Mouse (Mus musculus) forebrain, embryonic 10.5 days (tissue): ENCODE measurements around the gene Snw1. TPM values are rescaled to one million over a fixed set of nuclear protein-coding genes. Genes with fewer than 3 reads are reported as not detected.

Source experiments
- DNase-seq: peaks from one replicate; pipeline ENCODE4 v3.0.0-alpha.2; 2017; ENCODE audit warnings: low spot score; ENCODE audit errors: extremely low spot score
- H3K27ac ChIP-seq: fragments of 300-500 bp; sonication (generic); 2 replicates; pipeline ENCODE4 v1.5.1; 2016; ENCODE audit warnings: mild to moderate bottlenecking
- H3K27me3 ChIP-seq: fragments of 300-500 bp; sonication (generic); 2 replicates; pipeline ENCODE4 v1.6.1; 2016; ENCODE audit warnings: mild to moderate bottlenecking; ENCODE audit not compliant: poor library complexity, severe bottlenecking
- H3K36me3 ChIP-seq: fragments of 300-500 bp; sonication (generic); replicated peaks from 2 replicates; pipeline ENCODE4 v1.6.1; 2016; ENCODE audit warnings: mild to moderate bottlenecking, moderate library complexity
- H3K4me1 ChIP-seq: fragments of 300-500 bp; sonication (generic); 2 replicates; pipeline ENCODE4 v1.6.1; 2016
- H3K4me3 ChIP-seq: fragments of 300-500 bp; sonication (generic); 2 replicates; pipeline ENCODE4 v1.5.1; 2016; ENCODE audit warnings: mild to moderate bottlenecking, moderate library complexity
- H3K9me3 ChIP-seq: fragments of 300-500 bp; sonication (generic); 2 replicates; pipeline ENCODE4 v1.6.1; 2016; ENCODE audit warnings: mild to moderate bottlenecking, moderate library complexity
- WGBS: fragments of 180-500 bp; shearing (Covaris S2); methylation state at CpG from one replicate; pipeline ENCODE4 v1.1.7; 2016; 5-methylcytosine and 5-hydroxymethylcytosine counted together
- microRNA-seq: library from miRNA; unstranded; fragments of <30 nt; microRNA quantifications from one replicate; pipeline ENCODE4, GENCODE M21; 2017
- polyA plus RNA-seq: library from polyadenylated mRNA; unstranded; fragments of >200 nt; fragmentation: Nextera tagmentation; extraction: Ambion mirVana; gene quantifications from 2 replicates; pipeline ENCODE4 v1.2.1, GENCODE M21; 2016

Snw1 gene
- polyA plus RNA-seq, 1 experiment from 2014 or later: 167 TPM

GRCm38 (mm10) chr12:87415358-87415757 lies 56.7 kb downstream of the Snw1 start:
- WGBS: 84% methylated on average over 4 of the region's 4 CpGs
- no peaks in the 10 kb centered on the region for H3K27me3 ChIP-seq

GRCm38 (mm10) chr12:87413179-87413790 lies 58.8 kb downstream of the Snw1 start:
- Histone ChIP-seq H3K27ac (no peak overlapping the region), H3K4me1 (peaks cover 8% of the 10 kb centered on the region), H3K36me3 (no peaks in the 10 kb centered on the region), H3K9me3 (no peaks in the 10 kb centered on the region), H3K4me3 (no peak overlapping the region), H3K27me3 (no peaks in the 10 kb centered on the region)
- 27% methylated on average over 4 of the region's 4 CpGs for WGBS
- peak; percentile 61 for DNase-seq

More at GRCm38 (mm10) chr12:87415358-87415757, 56.7 kb downstream of the Snw1 start:
- H3K4me1 ChIP-seq: peaks cover 21% of the 10 kb centered on the region
- no peak overlapping the region for H3K4me3 ChIP-seq
- H3K36me3 ChIP-seq: no peaks in the 10 kb centered on the region
- DNase-seq: no peak
- no peaks in the 10 kb centered on the region for H3K9me3 ChIP-seq
- H3K27ac ChIP-seq: no peak overlapping the region

GRCm38 (mm10) chr12:87410999-87411398 lies 61.1 kb downstream of the Snw1 start:
- no peak overlapping the region for H3K4me3 ChIP-seq
- 56% methylated on average over 7 of the region's 7 CpGs for WGBS
- no peaks in the 10 kb centered on the region for H3K9me3 ChIP-seq
- DNase-seq: no peak
- no peaks in the 10 kb centered on the region for H3K36me3 ChIP-seq
- no peak overlapping the region for H3K27ac ChIP-seq
- no peaks in the 10 kb centered on the region for H3K27me3 ChIP-seq
- peaks cover 15% of the 10 kb centered on the region for H3K4me1 ChIP-seq

- 90% methylated on average over 4 of the region's 4 CpGs for WGBS
- Histone ChIP-seq H3K27me3 (no peaks in the 10 kb centered on the region), H3K4me1 (peaks cover 15% of the 10 kb centered on the region), H3K4me3 (no peak overlapping the region), H3K27ac (no peak overlapping the region), H3K36me3 (no peaks in the 10 kb centered on the region), H3K9me3 (no peaks in the 10 kb centered on the region)
- DNase-seq: no peak
These were observed 63.0 kb downstream of the Snw1 start for GRCm38 (mm10) chr12:87409123-87409522.

- H3K4me1 ChIP-seq: peaks cover 15% of the 10 kb centered on the region
- WGBS: 50% methylated on average over 21 of the region's 21 CpGs
- H3K9me3 ChIP-seq: no peaks in the 10 kb centered on the region
- no peaks in the 10 kb centered on the region for H3K27me3 ChIP-seq
- H3K36me3 ChIP-seq: no peaks in the 10 kb centered on the region
- DNase-seq: peak; percentile 21
- peak overlapping the region; percentile 58 for H3K27ac ChIP-seq
- 0 out of 2 replicates have a peak overlapping the region, but pooled peaks have one; percentile 9 for H3K4me3 ChIP-seq
These were observed 64.0 kb downstream of the Snw1 start for GRCm38 (mm10) chr12:87407869-87408605.

GRCm38 (mm10) chr12:87405721-87406120 lies 66.4 kb downstream of the Snw1 start:
- 82% methylated on average over 3 of the region's 3 CpGs for WGBS
- Histone ChIP-seq H3K4me1 (peaks cover 10% of the 10 kb centered on the region), H3K36me3 (no peaks in the 10 kb centered on the region)

GRCm38 (mm10) chr12:87405165-87405564 lies 66.9 kb downstream of the Snw1 start:
- WGBS: 87% methylated on average over 4 of the region's 4 CpGs
- peaks cover 9% of the 10 kb centered on the region for H3K4me1 ChIP-seq

More at GRCm38 (mm10) chr12:87405721-87406120, 66.4 kb downstream of the Snw1 start:
- no peaks in the 10 kb centered on the region for H3K27me3 ChIP-seq
- no peak for DNase-seq
- no peak overlapping the region for H3K27ac ChIP-seq
- no peak overlapping the region for H3K4me3 ChIP-seq
- no peaks in the 10 kb centered on the region for H3K9me3 ChIP-seq

GRCm38 (mm10) chr12:87401883-87402282 lies 70.2 kb downstream of the Snw1 start:
- 75% methylated on average over 6 of the region's 6 CpGs for WGBS
- no peaks in the 10 kb centered on the region for H3K9me3 ChIP-seq
- H3K4me3 ChIP-seq: no peak overlapping the region
- no peak overlapping the region for H3K27ac ChIP-seq
- no peaks in the 10 kb centered on the region; the same call in 1 of the 2 replicates for H3K4me1 ChIP-seq
- H3K27me3 ChIP-seq: no peaks in the 10 kb centered on the region
- DNase-seq: no peak
- no peaks in the 10 kb centered on the region for H3K36me3 ChIP-seq

More at GRCm38 (mm10) chr12:87405165-87405564, 66.9 kb downstream of the Snw1 start:
- Histone ChIP-seq H3K9me3 (no peaks in the 10 kb centered on the region), H3K27me3 (no peaks in the 10 kb centered on the region), H3K27ac (no peak overlapping the region), H3K4me3 (no peak overlapping the region), H3K36me3 (no peaks in the 10 kb centered on the region)
- no peak for DNase-seq

- H3K4me1 ChIP-seq: no peaks in the 10 kb centered on the region; the same call in 1 of the 2 replicates
- H3K4me3 ChIP-seq: no peak overlapping the region
- H3K36me3 ChIP-seq: no peaks in the 10 kb centered on the region
- H3K9me3 ChIP-seq: no peaks in the 10 kb centered on the region
- no peak overlapping the region for H3K27ac ChIP-seq
- WGBS: 92% methylated on average over 10 of the region's 10 CpGs
- no peak for DNase-seq
- no peaks in the 10 kb centered on the region for H3K27me3 ChIP-seq
These were observed 72.8 kb downstream of the Snw1 start for GRCm38 (mm10) chr12:87399119-87399819.

Small RNAs within 50 kb of the gene (microRNA-seq; reads per million reads assigned to microRNA genes)
- gene Mir3068: 25.4 reads per million, percentile 33 among the genes with 10 or more reads in this experiment

Other genes with a start within 250 kb of the Snw1 start
- 0.46 and 0.84 TPM in 2 replicates for gene Noxred1, start 233.5 kb downstream of the Snw1 start, polyA plus RNA-seq
- 51.2 and 54.1 TPM in 2 replicates for gene Vipas39, start 206.0 kb downstream of the Snw1 start, polyA plus RNA-seq
- 279 and 280 TPM in 2 replicates for gene Ahsa1, start 205.8 kb downstream of the Snw1 start, polyA plus RNA-seq
- 0.63 and 1.8 TPM in 2 replicates for gene Ism2, start 172.6 kb downstream of the Snw1 start, polyA plus RNA-seq
- gene Sptlc2, start 83.9 kb downstream of the Snw1 start, polyA plus RNA-seq: 51.4 and 56.1 TPM in 2 replicates
- gene Slirp, start 28.4 kb downstream of the Snw1 start, polyA plus RNA-seq: 319 and 328 TPM in 2 replicates
- gene Alkbh1, start 28.3 kb downstream of the Snw1 start, polyA plus RNA-seq: 63.1 and 71.7 TPM in 2 replicates
- not detected in 2 replicates for gene Gm5788, start 22.4 kb upstream of the Snw1 start, polyA plus RNA-seq
- not detected in 2 replicates for gene Gm8300, start 42.0 kb upstream of the Snw1 start, polyA plus RNA-seq
- not detected in 2 replicates for gene Oog1, start 130.4 kb upstream of the Snw1 start, polyA plus RNA-seq
- not detected in 2 replicates for gene Gm4027, start 146.6 kb upstream of the Snw1 start, polyA plus RNA-seq
- not detected in 2 replicates for gene Gm16381, start 172.3 kb upstream of the Snw1 start, polyA plus RNA-seq